Mouse (Mus musculus): ENCODE measurements around the gene Copg2.
A peak's percentile ranks its signal among the peaks of the same experiment; 100 is the strongest.

Copg2 gene

GRCm38 (mm10) chr6:30896195-30896985 lies at the start of gene Copg2:
Copg2 (minus strand) TSS chr6:30896794.
- peak; percentile 96 for DNase-seq

DNA sequence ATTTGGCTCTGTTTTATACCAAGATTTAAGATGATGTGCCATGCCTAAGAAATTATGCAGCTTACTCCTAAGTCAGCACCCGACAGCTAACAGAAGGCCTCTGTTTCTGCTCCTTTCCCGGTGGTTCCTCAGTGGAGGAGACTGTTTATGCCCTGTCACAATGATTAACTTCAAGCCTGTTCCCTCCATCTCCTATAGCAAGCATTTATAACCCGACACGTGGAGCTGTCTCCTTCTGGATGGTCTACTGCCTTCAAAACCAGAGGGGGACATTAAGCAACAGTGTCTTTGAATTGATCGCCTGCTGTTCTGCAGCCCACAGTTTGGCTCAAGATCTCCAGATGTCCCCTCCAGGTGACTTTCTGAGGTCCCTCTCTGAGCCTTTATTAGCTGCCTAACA lies 42.7 kb upstream of the Copg2 start:
- DNase-seq, result no peak

DNA sequence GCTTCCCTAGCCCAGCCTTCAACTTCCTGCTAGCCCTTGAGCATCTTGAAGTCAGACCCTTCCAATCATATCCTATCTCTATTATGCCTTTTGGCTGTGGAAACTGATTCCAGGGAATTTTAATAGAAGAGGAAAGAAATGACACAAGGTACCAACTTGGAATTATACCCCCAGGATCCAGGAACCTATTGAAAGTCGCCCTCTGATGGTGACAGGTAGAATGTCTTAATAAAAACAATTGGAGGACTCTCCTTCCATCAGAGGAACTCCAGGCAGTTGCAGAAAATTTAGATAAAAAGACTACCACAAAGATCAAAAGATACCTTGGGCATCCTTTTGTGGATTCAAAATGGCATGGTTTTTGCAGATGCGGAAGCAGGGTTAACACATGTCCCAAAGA lies 26.2 kb upstream of the Copg2 start:
- peak; percentile 4 for DNase-seq

- no peak for DNase-seq
Measured at GRCm38 (mm10) chr6:30921826-30922225, 25.2 kb upstream of the Copg2 start.

- peak; percentile 27 for DNase-seq
Measured at GRCm38 (mm10) chr6:30920834-30921675, 24.5 kb upstream of the Copg2 start.

GRCm38 (mm10) chr6:30915473-30915872 lies 18.9 kb upstream of the Copg2 start, which contains the start of gene Tsga13:
Tsga13 (minus strand) TSS chr6:30915573.
- no peak for DNase-seq

DNA sequence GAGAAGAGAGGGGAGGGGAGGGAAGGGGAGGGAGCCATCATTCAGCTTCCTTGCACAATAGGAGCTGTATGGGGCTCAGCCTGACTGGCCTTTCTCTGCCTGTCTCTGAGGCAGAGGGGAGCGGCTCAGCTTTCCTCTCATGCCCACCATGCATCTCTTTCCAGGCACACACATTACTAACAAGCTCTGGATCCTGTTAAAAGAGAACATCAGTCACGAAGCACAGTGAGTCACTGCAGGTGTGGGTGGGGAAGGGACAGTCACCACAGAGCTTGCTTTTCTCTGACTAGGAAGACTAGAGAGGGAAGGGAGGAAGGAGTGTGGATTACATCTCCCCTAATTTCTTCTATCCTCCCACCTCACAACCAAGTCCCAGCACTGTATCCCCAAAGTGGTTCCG lies 11.4 kb upstream of the Copg2 start:
- DNase-seq, result no peak

- no peak for DNase-seq
Measured at GRCm38 (mm10) chr6:30904911-30905310, 8.3 kb upstream of the Copg2 start.

DNA sequence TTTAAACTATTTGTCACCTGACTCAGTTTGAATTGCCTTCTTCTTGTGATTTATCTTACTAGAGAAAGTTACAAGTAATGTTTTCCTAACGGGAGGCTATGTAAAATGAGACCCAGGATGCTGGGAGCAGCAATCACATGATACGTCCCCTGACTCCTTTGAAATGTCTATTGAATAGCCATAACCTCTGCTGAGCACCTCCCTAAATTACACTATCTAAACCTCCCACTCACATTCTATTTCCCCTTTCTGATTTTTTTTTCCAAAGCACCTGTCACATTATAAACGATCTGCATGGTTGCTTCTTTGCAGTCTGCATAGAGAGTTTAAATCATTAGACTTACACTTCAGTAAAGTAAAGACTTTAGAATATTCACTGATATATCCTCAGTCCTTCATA lies 7.4 kb upstream of the Copg2 start:
- no peak for DNase-seq

- DNase-seq, result no peak
Measured at GRCm38 (mm10) chr6:30897520-30897919, 926 bp upstream of the Copg2 start.

GRCm38 (mm10) chr6:30896986-30897327 lies 363 bp upstream of the Copg2 start:
- DNase-seq, result no peak

DNA sequence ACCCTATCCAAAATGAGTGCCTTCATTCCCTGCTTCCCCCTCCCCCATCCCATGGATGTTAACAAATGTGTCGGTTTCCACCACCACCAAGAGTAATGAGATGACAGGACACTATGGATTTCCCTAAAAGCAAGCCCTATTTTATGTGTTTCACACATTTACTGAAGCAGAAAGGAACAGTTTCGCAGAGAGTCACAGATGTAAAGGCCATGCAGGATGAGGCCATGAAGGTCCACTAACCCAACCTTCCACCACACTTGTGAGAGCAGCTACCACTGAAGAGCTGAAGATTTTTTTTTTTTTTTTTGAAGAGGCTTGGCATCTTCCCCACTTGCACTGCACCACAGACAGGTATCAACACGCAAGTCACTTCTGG lies 787 bp downstream of the Copg2 start:
- DNase-seq, result peak; percentile 15

GRCm38 (mm10) chr6:30893081-30893480 lies 3.5 kb downstream of the Copg2 start:
- DNase-seq, result peak; percentile 28

DNA sequence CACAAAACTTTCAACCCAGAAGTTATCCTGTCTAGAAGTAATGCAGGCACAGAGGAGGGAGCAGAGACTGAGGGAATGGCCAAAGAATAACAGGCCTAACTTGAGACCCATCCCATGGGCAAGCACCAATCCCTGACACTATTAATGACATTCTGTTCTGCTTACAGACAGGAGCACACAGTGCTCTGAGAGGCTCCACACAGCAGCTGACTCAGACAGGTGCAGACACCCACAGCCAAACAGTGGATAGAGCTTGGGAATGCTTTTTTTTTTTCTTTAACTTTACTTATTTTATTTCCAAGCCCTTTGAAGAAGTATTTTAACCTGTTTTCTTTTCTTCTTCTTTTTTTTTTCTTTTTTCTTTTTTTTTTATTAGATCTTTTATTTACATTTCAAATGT lies 4.8 kb downstream of the Copg2 start:
- no peak for DNase-seq

DNA sequence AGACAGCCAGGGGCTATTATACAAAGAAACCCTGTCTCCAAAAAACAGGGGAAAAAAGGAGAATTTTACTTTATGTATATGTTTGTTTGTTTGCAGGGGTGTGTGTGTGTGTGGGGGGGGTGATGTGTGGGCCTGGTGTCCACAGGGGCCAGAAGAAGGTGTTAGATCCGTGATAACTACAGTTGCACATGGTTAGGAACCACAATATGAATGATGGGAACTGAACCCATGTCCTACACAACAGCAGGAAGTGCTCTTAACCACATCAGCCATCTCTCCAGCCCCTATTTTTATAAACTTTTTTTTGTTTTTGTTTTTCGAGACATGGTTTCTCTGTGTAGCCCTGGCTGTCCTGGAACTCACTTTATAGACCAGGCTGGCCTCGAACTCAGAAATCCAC lies 11.7 kb downstream of the Copg2 start:
- no peak for DNase-seq

DNA sequence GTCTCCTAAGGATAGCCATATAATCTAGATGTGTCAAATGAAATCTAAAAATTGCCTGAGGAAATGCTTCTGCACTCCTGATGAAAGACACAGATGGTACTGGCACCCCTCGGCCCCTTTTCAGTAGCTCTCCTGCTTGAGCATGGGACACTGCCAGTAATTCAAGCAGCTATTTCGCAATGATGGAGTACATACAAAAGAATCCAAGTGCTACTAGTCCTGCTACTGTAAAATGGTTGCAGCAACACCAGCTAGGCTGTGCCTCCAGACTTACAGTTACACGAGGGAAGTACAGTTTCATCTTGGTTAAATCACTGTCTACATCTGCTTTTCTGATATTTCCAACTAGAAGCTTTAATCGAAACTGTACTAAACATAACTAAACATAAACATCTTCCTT lies 13.1 kb downstream of the Copg2 start:
- DNase-seq, result peak; percentile 58

DNA sequence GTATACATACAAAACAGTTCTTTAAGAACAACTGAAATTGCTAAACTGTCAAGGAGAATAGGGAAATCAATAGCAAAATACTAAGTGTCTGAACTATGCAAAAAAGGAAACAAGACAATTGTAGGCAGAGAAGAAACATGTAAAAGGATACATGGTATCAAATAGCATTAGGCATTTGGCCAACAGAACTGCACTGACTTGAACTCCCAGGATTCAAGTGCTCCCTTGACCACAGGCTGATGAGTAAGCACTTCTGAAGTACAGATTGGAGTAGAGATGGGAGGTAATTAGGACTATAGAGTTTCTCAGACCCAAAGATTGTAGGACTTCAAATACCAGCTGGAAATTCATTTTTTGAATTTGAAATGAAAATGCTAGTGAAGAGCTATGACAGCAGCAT lies 19.9 kb downstream of the Copg2 start:
- no peak for DNase-seq

DNA sequence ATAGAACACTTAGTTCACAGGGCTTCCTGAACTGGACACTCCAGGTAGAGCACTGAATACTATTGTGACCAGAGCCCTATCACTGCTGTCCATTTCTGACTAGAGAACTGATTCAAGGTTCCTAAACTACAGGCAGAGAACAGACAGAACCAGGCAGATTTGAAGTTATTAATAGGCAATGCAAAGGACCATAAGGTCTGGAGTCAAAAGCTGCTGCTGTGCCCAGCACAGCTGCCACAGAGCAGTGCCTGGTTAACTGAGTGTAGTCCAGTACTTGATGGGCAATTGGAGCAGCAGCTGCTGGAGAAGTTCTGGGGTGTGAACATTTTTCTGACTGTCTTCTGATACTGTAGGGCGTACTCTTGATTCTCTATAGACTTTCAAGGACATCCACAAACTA lies 30.1 kb downstream of the Copg2 start:
- DNase-seq, result no peak

DNA sequence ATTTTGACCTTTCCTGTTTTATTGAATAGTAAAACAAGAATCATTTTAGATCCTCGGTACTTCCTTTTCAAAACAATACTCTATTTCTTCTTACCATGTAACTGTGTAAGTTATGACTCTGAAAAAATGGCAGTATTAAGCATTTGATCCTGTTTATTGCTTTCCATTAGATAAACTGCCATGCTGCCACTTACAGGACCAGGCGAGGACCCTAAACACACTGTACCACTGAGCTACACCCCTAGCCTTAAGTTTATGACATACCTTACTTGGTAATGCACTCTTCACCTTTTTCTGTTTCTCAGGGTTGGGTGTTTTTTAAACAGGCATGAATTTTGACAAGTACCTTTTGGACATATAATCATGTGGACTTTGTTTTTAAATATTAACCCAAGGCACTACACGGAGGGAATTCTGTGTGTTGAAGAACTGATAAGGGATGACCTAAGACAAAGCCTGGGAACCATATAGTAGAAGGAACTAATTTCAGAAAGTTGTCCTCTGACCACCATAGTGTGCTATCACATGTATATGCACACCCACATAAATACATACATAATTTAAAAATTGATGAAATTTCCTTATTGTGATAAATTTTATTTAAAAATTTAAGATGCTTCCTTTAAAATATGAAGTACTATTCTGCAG lies 31.4 kb downstream of the Copg2 start:
- no peak for DNase-seq

- no peak for DNase-seq
Measured at GRCm38 (mm10) chr6:30855956-30856355, 40.6 kb downstream of the Copg2 start.

GRCm38 (mm10) chr6:30855205-30855604 lies 41.4 kb downstream of the Copg2 start:
- DNase-seq, result no peak

DNA sequence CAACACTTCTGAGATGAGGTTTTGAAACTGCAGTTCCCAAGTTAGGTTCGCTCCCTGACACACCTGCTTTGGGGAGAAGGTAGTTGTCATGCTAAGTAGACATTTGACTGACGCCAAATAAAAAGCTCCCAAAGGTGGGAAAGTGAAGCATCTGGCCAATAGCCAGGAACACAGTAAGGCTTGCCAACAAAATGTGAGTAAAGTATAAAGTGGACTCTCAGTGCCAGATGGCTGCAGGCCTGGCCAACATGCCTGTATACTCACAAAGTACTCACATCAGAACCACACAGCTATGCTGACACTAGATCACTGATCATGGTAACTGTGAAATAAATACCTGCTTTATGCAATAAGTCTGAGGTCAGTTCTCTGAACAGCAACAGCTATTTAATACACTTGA lies 46.8 kb downstream of the Copg2 start:
- DNase-seq, result peak; percentile 18

GRCm38 (mm10) chr6:30832241-30832640 lies 64.4 kb downstream of the Copg2 start:
- DNase-seq, result no peak

GRCm38 (mm10) chr6:30813626-30814025 lies 83.0 kb downstream of the Copg2 start:
- no peak for DNase-seq

All from lung, postnatal 10 days (tissue).